Mouse (Mus musculus) embryonic facial prominence, embryonic 12.5 days (tissue): ENCODE results near the gene Fibp. TPM values are rescaled to one million over a fixed set of nuclear protein-coding genes. Genes with fewer than 3 reads are reported as not detected.
"Not testable (repeated sequence)": the region's sequence is repeated elsewhere in the genome, so short reads cannot be mapped to it uniquely, and the experiment has no call there.

Source experiments
- ATAC-seq: fragments of 200-750 bp; cut with Nextera tagmentation; 2 replicates; pipeline ENCODE4 v1.8.0; 2017; ENCODE audit not compliant: insufficient number of reproducible peaks, insufficient read depth, low FRiP score, low TSS enrichment
- H3K27ac ChIP-seq: fragments of 300-500 bp; sonication (generic); 2 replicates; pipeline ENCODE4 v1.5.1; 2016; ENCODE audit warnings: mild to moderate bottlenecking
- H3K27me3 ChIP-seq: fragments of 300-500 bp; sonication (generic); 2 replicates; pipeline ENCODE4 v1.6.1; 2016; ENCODE audit warnings: mild to moderate bottlenecking, moderate library complexity
- H3K36me3 ChIP-seq: fragments of 300-500 bp; sonication (generic); 2 replicates; pipeline ENCODE4 v1.6.1; 2016; ENCODE audit warnings: mild to moderate bottlenecking
- H3K4me1 ChIP-seq: fragments of 300-500 bp; sonication (generic); 2 replicates; pipeline ENCODE4 v1.6.1; 2016
- H3K4me2 ChIP-seq: fragments of 300-500 bp; sonication (generic); replicated peaks from 2 replicates; pipeline ENCODE4 v1.6.1; 2016; ENCODE audit warnings: mild to moderate bottlenecking, moderate library complexity
- H3K4me3 ChIP-seq: fragments of 300-500 bp; sonication (generic); 2 replicates; pipeline ENCODE4 v1.5.1; 2016; ENCODE audit warnings: mild to moderate bottlenecking
- H3K9ac ChIP-seq: fragments of 300-500 bp; sonication (generic); 2 replicates; pipeline ENCODE4 v1.6.1; 2016; ENCODE audit warnings: mild to moderate bottlenecking, moderate library complexity
- H3K9me3 ChIP-seq: fragments of 300-500 bp; sonication (generic); 2 replicates; pipeline ENCODE4 v1.6.1; 2016; ENCODE audit warnings: mild to moderate bottlenecking, moderate library complexity
- WGBS: fragments of 180-500 bp; shearing (Covaris S2); methylation state at CpG from one replicate; pipeline ENCODE4 v1.1.7; 2016; 5-methylcytosine and 5-hydroxymethylcytosine counted together
- polyA plus RNA-seq: library from polyadenylated mRNA; unstranded; fragments of >200 nt; fragmentation: Nextera tagmentation; extraction: Ambion mirVana; gene quantifications from 2 replicates; pipeline ENCODE4 v1.2.1, GENCODE M21; 2016

Gene Fibp
- polyA plus RNA-seq, 1 experiment from 2014 or later = 150 TPM

DNA sequence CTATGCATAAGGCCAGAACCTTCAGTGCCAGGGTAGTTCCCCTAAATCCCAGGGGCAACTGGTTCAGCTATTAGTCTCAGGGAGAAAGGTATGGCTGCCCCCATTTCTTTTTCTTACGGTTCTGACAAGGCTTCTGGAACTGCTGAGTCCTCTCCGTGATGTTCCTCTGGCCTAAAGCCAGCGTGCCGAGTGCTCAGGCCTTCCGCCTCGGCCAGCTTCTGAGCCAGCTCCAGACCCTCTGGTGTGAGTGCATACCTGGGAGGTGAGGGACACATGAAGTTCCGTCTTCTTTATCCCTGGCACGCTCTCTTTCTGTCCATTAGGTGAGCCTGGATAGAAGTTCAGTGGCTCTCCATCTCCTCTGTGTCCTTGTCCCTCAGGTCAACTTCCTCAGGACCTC is 25.0 kb downstream of the Fibp start:
- H3K4me1 ChIP-seq = peaks cover 14% of the 10 kb centered on the region
- H3K27me3 ChIP-seq = no peaks in the 10 kb centered on the region
- H3K9me3 ChIP-seq = no peaks in the 10 kb centered on the region
- ATAC-seq = no peak
- H3K9ac ChIP-seq = no peak overlapping the region
- no peak overlapping the region for H3K4me3 ChIP-seq
- peaks cover 59% of the 10 kb centered on the region for H3K36me3 ChIP-seq
- H3K4me2 ChIP-seq = no peak overlapping the region
- H3K27ac ChIP-seq = no peak overlapping the region
- WGBS = 93% methylated on average over 8 of the region's 8 CpGs

DNA sequence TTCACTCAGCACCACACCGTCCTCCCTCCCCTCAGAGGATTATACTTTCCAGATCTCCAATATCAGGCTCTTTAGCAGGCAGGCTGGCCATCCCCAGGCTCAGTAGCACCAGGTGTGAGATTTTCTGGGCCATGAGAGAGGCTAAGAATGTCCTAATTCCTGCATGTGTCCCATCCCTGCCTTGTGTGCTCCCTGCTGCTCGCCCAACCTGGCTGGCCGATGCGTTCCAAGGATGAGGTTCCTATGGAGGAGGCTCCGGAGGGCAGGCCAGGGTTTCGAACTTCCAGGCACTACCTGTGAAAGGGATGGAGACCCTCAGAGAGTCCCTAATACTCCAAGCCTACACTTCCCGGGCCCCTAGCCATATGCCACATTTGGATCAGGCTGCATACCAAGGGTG is 25.4 kb downstream of the Fibp start:
- ATAC-seq = no peak
- whole genome bisulfite sequencing = 91% methylated on average over 7 of the region's 7 CpGs
- Histone ChIP-seq H3K9me3 (no peaks in the 10 kb centered on the region), H3K36me3 (peaks cover 55% of the 10 kb centered on the region), H3K27me3 (no peaks in the 10 kb centered on the region), H3K4me2 (no peak overlapping the region), H3K4me3 (no peak overlapping the region), H3K4me1 (peaks cover 14% of the 10 kb centered on the region), H3K9ac (no peak overlapping the region), H3K27ac (no peak overlapping the region)

DNA sequence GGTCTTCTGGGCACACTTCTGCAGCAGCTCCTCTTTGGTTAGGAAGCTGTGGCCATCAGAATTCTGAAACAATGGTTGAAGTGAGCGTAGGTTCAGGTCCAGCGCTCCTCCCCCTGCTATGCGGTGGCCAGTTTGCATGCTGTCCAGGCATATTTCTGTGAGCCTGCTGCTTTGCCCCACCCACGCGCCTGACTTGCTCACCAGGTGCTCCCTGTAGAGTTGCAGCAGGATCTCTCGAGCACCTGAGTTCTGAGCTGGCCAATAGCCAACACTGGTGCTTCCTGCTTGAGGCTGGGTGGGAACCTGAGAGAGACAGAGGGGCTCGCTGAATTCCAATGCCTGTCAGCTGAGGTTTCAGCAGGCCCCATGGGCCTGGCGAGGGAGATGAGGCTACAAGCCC is 25.9 kb downstream of the Fibp start:
- ATAC-seq = no peak
- peaks cover 14% of the 10 kb centered on the region for H3K4me1 ChIP-seq
- H3K4me3 ChIP-seq = no peak overlapping the region
- no peaks in the 10 kb centered on the region for H3K27me3 ChIP-seq
- H3K9ac ChIP-seq = no peak overlapping the region
- no peak overlapping the region for H3K27ac ChIP-seq
- no peaks in the 10 kb centered on the region for H3K9me3 ChIP-seq
- H3K36me3 ChIP-seq = peaks cover 50% of the 10 kb centered on the region
- 80% methylated on average over 8 of the region's 8 CpGs for WGBS
- H3K4me2 ChIP-seq = 0 out of 2 replicates have a peak overlapping the region, but pooled peaks have one; percentile 81

DNA sequence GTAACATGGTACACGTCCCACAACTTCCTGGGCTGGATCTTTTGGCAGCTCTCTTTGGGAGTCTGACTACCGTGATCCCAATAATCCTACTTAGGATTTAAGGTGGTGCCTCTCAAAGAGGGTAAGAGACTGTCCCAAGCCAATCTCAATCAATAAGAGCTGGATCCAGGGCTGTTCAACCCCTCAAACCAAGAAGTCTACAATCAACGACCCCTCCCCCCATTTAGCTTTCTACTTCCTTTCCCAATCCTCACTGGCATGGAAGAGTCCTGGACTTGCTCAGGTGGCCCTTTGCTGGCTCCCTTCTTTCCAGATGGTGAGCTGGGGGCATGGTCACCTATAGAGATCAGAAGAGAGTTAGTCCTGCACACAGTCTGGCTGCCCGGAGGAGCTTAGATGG is 26.4 kb downstream of the Fibp start:
- peaks cover 46% of the 10 kb centered on the region for H3K36me3 ChIP-seq
- 91% methylated on average over 4 of the region's 4 CpGs for WGBS
- H3K9me3 ChIP-seq = no peaks in the 10 kb centered on the region
- no peak overlapping the region for H3K9ac ChIP-seq
- peaks cover 15% of the 10 kb centered on the region for H3K4me1 ChIP-seq
- H3K27ac ChIP-seq = 0 out of 2 replicates have a peak overlapping the region, but pooled peaks have one; percentile 98
- H3K4me3 ChIP-seq = 0 out of 2 replicates have a peak overlapping the region, but pooled peaks have one; percentile 51
- no peak for ATAC-seq
- peak overlapping the region; percentile 81 for H3K4me2 ChIP-seq
- H3K27me3 ChIP-seq = no peaks in the 10 kb centered on the region

DNA sequence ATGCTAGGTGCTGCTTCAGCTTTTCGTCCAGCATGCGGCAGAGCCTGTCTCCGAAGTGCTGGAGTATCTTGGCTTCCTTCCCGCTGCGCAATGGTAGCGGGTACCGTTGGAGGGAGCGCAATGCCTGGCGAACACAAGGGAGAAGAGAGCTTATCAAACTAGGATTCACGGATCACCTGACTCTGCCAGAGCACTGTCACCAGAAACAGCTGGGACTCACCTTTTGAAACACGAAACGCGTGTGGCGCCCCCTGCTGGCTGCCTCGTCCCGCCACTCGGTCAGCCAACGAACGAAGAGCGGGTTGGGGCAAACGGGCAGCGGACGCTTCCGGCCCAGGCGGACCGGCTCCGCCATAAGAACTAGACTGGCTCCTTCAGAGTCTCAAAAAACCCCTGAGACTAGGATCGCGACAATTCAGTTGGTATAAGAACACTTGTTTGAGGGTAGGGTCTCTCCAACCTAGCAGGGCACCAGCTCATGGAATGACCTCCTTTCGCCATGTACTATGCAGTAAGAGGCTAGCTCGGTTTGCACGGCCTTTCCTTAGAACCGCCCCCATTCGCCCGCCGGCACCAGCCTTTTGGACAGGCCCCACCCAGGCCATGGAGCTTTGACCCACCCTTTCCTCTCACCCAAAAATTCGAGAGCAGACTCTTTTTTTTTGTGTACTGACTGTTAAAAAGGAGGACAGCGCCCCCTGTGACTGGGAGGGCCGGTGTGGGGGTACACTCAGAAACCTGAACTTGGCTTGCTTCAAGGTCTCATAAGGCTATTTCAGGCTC is 27.5 kb downstream of the Fibp start, which contains the start of gene Mus81:
Gene Mus81 (minus strand): TSS at position 635 of the 783 bp plus-strand sequence.
- peak; percentile 70 for ATAC-seq
- Histone ChIP-seq H3K9me3 (no peaks in the 10 kb centered on the region), H3K9ac (peak within 1 kb of the TSS; percentile 65), H3K4me2 (peak within 1 kb of the TSS; percentile 81), H3K27me3 (no peaks in the 10 kb centered on the region), H3K27ac (peak within 1 kb of the TSS; percentile 98), H3K36me3 (peaks cover 44% of the 10 kb centered on the region), H3K4me3 (peak within 1 kb of the TSS; percentile 51), H3K4me1 (peaks cover 25% of the 10 kb centered on the region)
- under 1% methylated on average over 39 of the region's 39 CpGs for WGBS

DNA sequence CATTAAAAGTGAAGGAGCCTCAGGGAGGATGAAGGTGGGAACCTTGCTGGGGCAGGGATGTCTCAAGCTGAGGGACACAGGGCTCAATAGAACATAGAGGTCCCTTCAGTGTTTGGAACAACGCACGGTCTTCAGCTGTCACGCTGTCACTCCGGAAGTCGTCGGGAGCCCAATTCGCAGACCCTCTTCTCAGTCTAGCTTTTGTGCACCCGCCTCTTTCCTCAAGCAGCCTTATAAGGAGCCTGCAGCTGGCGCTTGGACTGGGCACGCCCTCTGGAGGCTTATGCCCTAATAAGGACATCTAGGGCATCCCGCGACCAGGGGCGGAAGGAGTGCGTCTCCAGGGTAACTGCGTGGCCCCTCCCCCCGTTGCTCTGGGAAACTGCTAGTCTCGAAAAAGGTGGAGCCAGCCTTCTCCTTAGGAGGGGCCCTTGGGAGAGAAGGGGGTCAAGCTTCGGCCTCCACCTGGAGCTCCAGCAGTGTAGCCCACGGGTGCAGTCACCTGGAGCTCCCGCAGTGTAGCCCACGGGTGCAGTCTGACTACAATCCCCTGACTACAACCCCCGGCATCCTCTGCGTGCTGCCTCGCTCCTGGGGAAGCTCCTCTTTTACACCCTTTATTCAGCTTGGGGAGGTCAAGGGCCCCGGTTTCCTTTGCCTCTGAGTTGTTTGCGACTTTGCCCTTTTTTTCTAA is 28.6 kb downstream of the Fibp start:
- peak overlapping the region; percentile 81 for H3K4me2 ChIP-seq
- peak overlapping the region; percentile 51 for H3K4me3 ChIP-seq
- peak overlapping the region; percentile 98 for H3K27ac ChIP-seq
- no peaks in the 10 kb centered on the region for H3K27me3 ChIP-seq
- peak; percentile 89 for ATAC-seq
- WGBS = 0% methylated on average over 26 of the region's 26 CpGs
- no peaks in the 10 kb centered on the region for H3K9me3 ChIP-seq
- H3K9ac ChIP-seq = peak overlapping the region; percentile 53
- H3K4me1 ChIP-seq = peaks cover 25% of the 10 kb centered on the region
- peaks cover 44% of the 10 kb centered on the region for H3K36me3 ChIP-seq

DNA sequence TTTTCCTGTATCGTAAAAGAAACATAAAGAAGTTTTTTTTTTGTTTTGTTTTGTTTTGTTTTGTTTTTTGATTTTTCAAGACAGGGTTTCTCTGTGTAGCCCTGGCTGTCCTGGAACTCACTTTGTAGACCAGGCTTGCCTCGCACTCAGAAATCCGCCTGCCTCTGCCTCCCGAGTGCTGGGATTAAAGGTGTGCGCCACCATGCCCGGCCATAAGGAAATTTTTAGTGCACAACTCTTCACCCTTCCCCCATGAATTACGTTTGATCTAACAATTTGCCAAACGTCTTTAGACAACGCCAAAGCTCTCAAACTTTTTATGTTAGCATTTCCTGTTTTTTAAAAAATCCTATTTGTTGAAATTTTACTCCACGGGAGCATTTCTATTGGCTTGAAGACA is 29.3 kb downstream of the Fibp start:
- ATAC-seq, H3K9ac ChIP-seq, H3K9me3 ChIP-seq, H3K27me3 ChIP-seq: not testable (repeated sequence)
- peak overlapping the region; percentile 81 for H3K4me2 ChIP-seq
- H3K36me3 ChIP-seq = peaks cover 44% of the 10 kb centered on the region
- H3K4me1 ChIP-seq = peaks cover 25% of the 10 kb centered on the region
- peak overlapping the region; percentile 98; the same call in 1 of the 2 replicates for H3K4me3 ChIP-seq
- H3K27ac ChIP-seq = peak overlapping the region; percentile 98
- 53% methylated on average over 10 of the region's 10 CpGs for WGBS

DNA sequence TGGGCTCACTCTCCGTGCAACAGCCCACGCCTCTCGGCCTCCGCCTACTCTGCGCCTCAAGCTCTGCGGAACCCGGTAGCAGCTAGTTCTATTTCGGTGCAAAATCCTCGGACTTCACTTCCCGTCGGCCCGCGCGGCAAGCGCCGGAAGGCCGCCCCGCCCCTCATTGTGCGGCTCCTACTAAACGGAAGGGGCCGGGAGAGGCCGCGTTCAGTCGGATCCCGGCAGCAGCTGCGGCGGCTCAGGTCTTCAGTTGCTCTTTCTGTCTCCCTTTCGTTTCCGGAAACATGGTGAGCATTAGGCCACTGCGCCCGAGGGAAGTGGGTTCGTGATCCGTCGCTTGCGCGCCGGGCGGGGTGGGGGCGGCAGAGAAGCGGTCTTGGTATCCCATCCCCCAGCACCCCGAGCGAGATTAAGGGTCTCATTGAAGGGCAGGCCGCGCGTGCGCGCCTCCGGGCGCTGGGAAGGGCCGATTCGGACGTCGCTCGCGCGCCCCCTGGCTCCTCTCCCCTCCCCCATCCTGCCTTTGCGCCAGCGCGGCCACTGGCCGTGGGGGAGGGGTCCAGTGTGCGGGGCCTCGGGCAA is 30.0 kb downstream of the Fibp start, which contains the start of gene Cfl1:
Gene Cfl1 (plus strand): TSS at position 143 of the 585 bp plus-strand sequence.
- no peaks in the 10 kb centered on the region for H3K9me3 ChIP-seq
- H3K4me3 ChIP-seq = peak within 1 kb of the TSS; percentile 98
- no peaks in the 10 kb centered on the region for H3K27me3 ChIP-seq
- peak within 1 kb of the TSS; percentile 97 for H3K9ac ChIP-seq
- peaks cover 41% of the 10 kb centered on the region for H3K36me3 ChIP-seq
- whole genome bisulfite sequencing = under 1% methylated on average over 62 of the region's 62 CpGs
- H3K27ac ChIP-seq = peak within 1 kb of the TSS; percentile 98
- H3K4me2 ChIP-seq = peak within 1 kb of the TSS; percentile 81
- peak; percentile 38; the same call in 1 of the 2 replicates for ATAC-seq
- peaks cover 25% of the 10 kb centered on the region for H3K4me1 ChIP-seq

DNA sequence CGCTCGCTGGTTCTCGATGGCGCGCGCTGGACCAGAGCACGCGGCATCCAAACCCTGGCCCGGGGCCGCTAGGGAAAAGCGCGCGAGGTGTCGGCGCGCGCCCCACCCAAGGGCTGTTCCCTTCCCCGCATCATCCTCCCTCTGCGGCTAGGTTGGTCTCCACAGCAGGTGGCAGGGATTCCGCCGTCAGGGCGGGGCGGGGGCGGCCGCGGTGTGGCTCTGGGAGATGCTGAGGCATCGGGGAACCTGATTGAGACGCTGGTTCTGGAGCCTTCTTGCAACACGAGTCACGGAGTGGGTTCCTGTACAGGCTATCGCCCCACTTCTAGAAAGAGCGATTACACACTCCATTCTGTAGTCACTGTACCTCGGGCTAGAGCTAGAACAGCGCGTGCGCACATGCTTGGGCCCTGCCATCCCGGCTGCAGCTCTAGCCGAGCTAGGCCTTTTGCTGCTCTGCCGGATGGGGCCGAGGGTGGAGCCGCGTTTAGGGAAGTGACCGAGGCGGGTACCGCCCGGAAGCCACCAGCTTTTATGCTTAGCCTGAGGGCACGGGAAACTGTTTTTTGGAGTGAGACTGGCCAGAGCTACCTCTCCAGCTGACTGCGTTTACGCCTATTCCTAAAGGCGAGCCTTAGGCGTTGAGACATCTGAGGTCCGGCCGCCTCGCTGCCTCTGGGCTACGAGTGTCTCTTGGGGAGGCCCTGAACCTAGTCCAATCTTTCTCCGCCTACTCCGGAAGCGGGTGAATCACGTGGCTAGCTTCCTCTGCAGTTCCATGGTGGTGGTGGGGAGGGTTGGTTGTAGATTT is 30.7 kb downstream of the Fibp start:
- Histone ChIP-seq H3K4me2 (peak overlapping the region; percentile 78), H3K27me3 (no peaks in the 10 kb centered on the region), H3K36me3 (peaks cover 41% of the 10 kb centered on the region), H3K4me3 (peak overlapping the region; percentile 98), H3K4me1 (peaks cover 25% of the 10 kb centered on the region), H3K27ac (peak overlapping the region; percentile 98), H3K9me3 (no peaks in the 10 kb centered on the region), H3K9ac (peak overlapping the region; percentile 97)
- ATAC-seq = no peak; the same call in 1 of the 2 replicates
- WGBS = under 1% methylated on average over 59 of the region's 59 CpGs

DNA sequence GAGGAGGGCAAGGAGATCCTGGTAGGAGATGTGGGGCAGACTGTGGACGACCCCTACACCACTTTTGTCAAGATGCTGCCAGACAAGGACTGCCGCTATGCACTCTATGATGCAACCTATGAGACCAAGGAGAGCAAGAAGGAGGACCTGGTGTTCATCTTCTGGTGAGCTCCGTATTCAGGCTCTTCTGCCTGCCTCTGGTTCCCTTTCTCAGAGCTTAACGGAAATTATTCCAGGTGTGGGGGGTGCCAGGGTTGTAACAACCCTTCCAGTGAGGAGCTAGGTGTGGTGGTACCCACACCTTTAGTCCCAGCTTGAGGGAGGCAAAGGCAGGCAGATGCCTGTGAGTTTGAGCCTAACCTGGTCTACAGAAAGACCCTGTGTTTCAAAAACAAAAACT is 32.2 kb downstream of the Fibp start:
- Histone ChIP-seq H3K9me3 (no peaks in the 10 kb centered on the region), H3K27ac (no peak overlapping the region), H3K36me3 (peaks cover 54% of the 10 kb centered on the region), H3K9ac (no peak overlapping the region), H3K27me3 (no peaks in the 10 kb centered on the region), H3K4me2 (no peak overlapping the region), H3K4me1 (peaks cover 10% of the 10 kb centered on the region), H3K4me3 (no peak overlapping the region)
- no peak for ATAC-seq
- 87% methylated on average over 4 of the region's 4 CpGs for WGBS

DNA sequence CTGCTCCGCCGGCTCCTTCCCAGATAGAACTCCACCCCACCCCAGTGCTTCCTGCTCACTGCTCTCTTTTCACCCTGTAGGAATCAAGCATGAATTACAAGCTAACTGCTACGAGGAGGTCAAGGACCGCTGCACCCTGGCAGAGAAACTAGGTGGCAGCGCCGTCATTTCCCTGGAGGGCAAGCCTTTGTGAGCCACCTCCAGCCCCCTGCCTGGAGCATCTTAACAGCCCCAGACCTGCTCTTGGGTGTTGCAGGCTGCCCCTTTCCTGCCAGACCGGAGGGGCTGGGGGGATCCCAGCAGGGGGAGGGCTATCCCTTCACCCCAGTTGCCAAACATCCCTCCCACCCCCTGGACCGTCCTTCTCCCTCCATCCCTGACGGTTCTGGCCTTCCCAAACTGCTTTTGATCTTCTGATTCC is 32.9 kb downstream of the Fibp start:
- H3K9me3 ChIP-seq, H3K27me3 ChIP-seq, H3K27ac ChIP-seq, H3K4me2 ChIP-seq, ATAC-seq, H3K4me3 ChIP-seq, H3K9ac ChIP-seq: not testable (repeated sequence)
- 77% methylated on average over 9 of the region's 9 CpGs for WGBS
- Histone ChIP-seq H3K36me3 (peaks cover 58% of the 10 kb centered on the region), H3K4me1 (peaks cover 10% of the 10 kb centered on the region)
